8 mouse cellular contexts compared by ENCODE assay signal in genomic region chr4:65605151-65605702, GRCm38 (mm10). TPM values are rescaled to one million over a fixed set of nuclear protein-coding genes. Genes with fewer than 3 reads are reported as not detected.
DNase-seq lines count a peak whose midpoint lies in the region; ATAC-seq lines count a peak whose summit lies in the region.

No protein-coding gene starts in this region.

- intact Hi-C loops in gastrocnemius, postnatal 14 days (cut with DNase I; ENCODE audit: low total_unique reads), result no loop called here

- WGBS in hindbrain, embryonic 11.5 days, result under 1% methylated on average over 21 of the region's 21 CpGs

- H3K27me3 ChIP-seq in hindbrain, embryonic 11.5 days (ENCODE audit: control insufficient read depth, insufficient read depth, low read length), result no peaks in the 10 kb centered on the region

- peak; percentile 73 for ATAC-seq in frontal cortex, adult (ENCODE audit: low TSS enrichment)
- ATAC-seq in hindbrain, embryonic 11.5 days (ENCODE audit: low FRiP score), result peak; percentile 91
- ATAC-seq in erythroid progenitor cell, adult 5-6 weeks (replicated peaks; ENCODE audit: low FRiP score, poor library complexity, severe bottlenecking), result no peak

- H3K9ac ChIP-seq in hindbrain, embryonic 11.5 days (ENCODE audit: low read depth, low read length), result peak overlapping the region; percentile 67

- no peaks in the 10 kb centered on the region for H3K4me1 ChIP-seq in hindbrain, embryonic 11.5 days (replicated peaks; ENCODE audit: control insufficient read depth, insufficient read depth, low read length)

- DNase-seq in frontal cortex, postnatal 36 days (ENCODE audit: low spot score in 2 of 2), result no peak
- DNase-seq in right cerebral cortex, adult 18-20 months, result peak; percentile 39
- no peak for DNase-seq in right cerebral cortex, postnatal 4 days
- DNase-seq in hindbrain, embryonic 11.5 days (ENCODE audit: low spot score), result no peak
- peak; percentile 44 for DNase-seq in mesoderm, embryonic 11.5 days (ENCODE audit: low read depth, low spot score)
- no peak for DNase-seq in gastrocnemius, postnatal 14 days

- no peaks in the 10 kb centered on the region for H3K36me3 ChIP-seq in hindbrain, embryonic 11.5 days (ENCODE audit: control insufficient read depth, insufficient read depth, low read length)

- peak overlapping the region; percentile 52 for H3K4me3 ChIP-seq in hindbrain, embryonic 11.5 days (ENCODE audit: low read depth, low read length)

- H3K9me3 ChIP-seq in hindbrain, embryonic 11.5 days (ENCODE audit: control insufficient read depth, low read length), result no peaks in the 10 kb centered on the region

- H3K4me2 ChIP-seq in hindbrain, embryonic 11.5 days (replicated peaks; ENCODE audit: low read depth, low read length), result peak overlapping the region; percentile 44

- H3K27ac ChIP-seq in hindbrain, embryonic 11.5 days (ENCODE audit: low read depth, low read length), result no peak overlapping the region

RNA-seq across cellular contexts. Expression of gene Trim32, which starts 0.4 kb away (rescaled TPM):
- polyA plus RNA-seq in hindbrain, embryonic 11.5 days (2014; fragmentation: Nextera tagmentation; extraction: Ambion mirVana), result 65.7 and 69.8 TPM in 2 replicates
- 1.1 and 3.8 TPM in 2 replicates for total RNA-seq in erythroid progenitor cell, adult 5-6 weeks (2015; ENCODE audit: low replicate concordance)
- 0.77 and 1.2 TPM in 2 replicates for total RNA-seq in erythroid progenitor cell, adult 5-6 weeks (2017; ENCODE audit: low replicate concordance)
- total RNA-seq in gastrocnemius, postnatal 14 days (2021), result 10 to 100 TPM in 1 of 2 experiments, 1 to 10 TPM in 1; 8.9 to 10.6 TPM

Comparison
In these comparisons a context has a peak if more than half of its experiments do, and no peak if none do; other contexts are left out.
1. DNase-seq: peak in right cerebral cortex, adult 18-20 months (single experiment) and mesoderm, embryonic 11.5 days (single experiment); none in frontal cortex, postnatal 36 days (0 of 2), right cerebral cortex, postnatal 4 days (single experiment), hindbrain, embryonic 11.5 days (single experiment) and gastrocnemius, postnatal 14 days (single experiment).